Mouse (Mus musculus) megakaryocyte, embryonic 14.5 days (primary cell): Measurements from ENCODE around the gene Rad51b.

Experiments used
- FLI1 ChIP-seq: IDR thresholded peaks from 2 replicates; pipeline ENCODE4 v1.6.1; 2012; ENCODE audit warnings: low read length, inconsistent platforms, mixed read lengths
- GATA1 ChIP-seq: IDR thresholded peaks from 3 replicates; pipeline ENCODE4 v1.6.1; 2012; ENCODE audit warnings: mixed read lengths, low read length, inconsistent platforms, borderline replicate concordance

DNA sequence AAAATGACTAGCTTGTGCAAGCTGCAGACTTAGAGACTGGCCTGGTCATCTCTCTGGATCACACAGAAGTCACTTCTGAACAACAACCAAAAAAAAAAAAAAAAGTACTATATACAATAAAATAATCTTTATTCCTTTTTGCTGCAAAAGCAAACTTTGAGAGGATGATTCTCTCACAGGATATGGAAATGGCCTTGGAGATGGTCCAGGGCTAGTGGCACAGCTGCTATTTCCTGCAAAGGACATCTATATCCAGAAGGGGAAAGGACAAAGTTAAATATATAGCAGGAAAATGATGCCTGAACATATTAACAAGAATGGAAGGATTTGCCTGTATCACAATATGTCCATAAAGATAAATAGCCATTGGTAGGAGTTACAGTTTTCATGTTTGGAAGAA, 429.9 kb downstream of the Rad51b start:
- TF ChIP-seq GATA1, result no peak
- no peak for TF ChIP-seq FLI1
